Mouse (Mus musculus): ENCODE results near the gene Zcwpw1. TPM values are rescaled to one million over a fixed set of nuclear protein-coding genes. Genes with fewer than 3 reads are reported as not detected.

Gene Zcwpw1
- total and polyA plus RNA-seq, 3 experiments = 11.1 to 16.0 TPM; not detected in 1

GRCm38 (mm10) chr5:137822602-137823001, 35.0 kb downstream of the Zcwpw1 start:
- TF ChIP-seq USF2 (IDR thresholded peaks at IDR 0.05; ENCODE audit: borderline replicate concordance in 1 of 2, insufficient read depth in 1 of 2, low read depth in 1 of 2, low read length in 2 of 2) = no peak
- TF ChIP-seq MXI1 (IDR thresholded peaks at IDR 0.05; ENCODE audit: low read depth, low read length) = no peak
- no peak for TF ChIP-seq EP300 (IDR thresholded peaks at IDR 0.05; ENCODE audit: low read depth in 1 of 2, low read length in 2 of 2)
- TF ChIP-seq MAFK (IDR thresholded peaks at IDR 0.05; ENCODE audit: borderline replicate concordance, low read depth, low read length) = no peak
- no peak for TF ChIP-seq MAZ (IDR thresholded peaks at IDR 0.05; ENCODE audit: low read depth, low read length)
- no peak for TF ChIP-seq JUND (IDR thresholded peaks at IDR 0.05; ENCODE audit: low read depth, low read length)
- no peak for TF ChIP-seq USF1 (IDR thresholded peaks at IDR 0.05; ENCODE audit: low read depth, low read length)
- no peak for TF ChIP-seq GABPA (IDR thresholded peaks at IDR 0.05; ENCODE audit: low read depth, low read length)
- TF ChIP-seq ZNF384 (IDR thresholded peaks at IDR 0.05; ENCODE audit: low read depth, low read length) = no peak
- no peak for TF ChIP-seq E2F4 (IDR thresholded peaks at IDR 0.05; ENCODE audit: borderline replicate concordance, low read depth, low read length)
- TF ChIP-seq MYC (IDR thresholded peaks at IDR 0.05; ENCODE audit: low read depth, low read length) = no peak
- TF ChIP-seq TBP (IDR thresholded peaks at IDR 0.05; ENCODE audit: low read depth, low read length) = no peak
- no peak for TF ChIP-seq ZKSCAN1 (IDR thresholded peaks at IDR 0.05; ENCODE audit: low read depth, low read length)
- no peak for TF ChIP-seq MEF2A (IDR thresholded peaks at IDR 0.05; ENCODE audit: extremely low read depth, insufficient replicate concordance, low read depth, low read length, poor library complexity, severe bottlenecking)
- TF ChIP-seq NELFE (IDR thresholded peaks at IDR 0.05; ENCODE audit: low read depth, low read length) = no peak
- TF ChIP-seq MYB (IDR thresholded peaks at IDR 0.05; ENCODE audit: low read depth, low read length) = no peak
- Histone ChIP-seq H3K27me3 (ENCODE audit: control insufficient read depth in 1 of 2, insufficient read depth in 2 of 2, low read length in 2 of 2) (no peaks in the 10 kb centered on the region), H3K4me3 (ENCODE audit: control insufficient read depth in 1 of 2, insufficient read depth in 1 of 2, low read depth in 2 of 2, low read length in 2 of 2) (no peak overlapping the region), H3K9ac (ENCODE audit: control insufficient read depth, low read depth, low read length, poor library complexity, severe bottlenecking) (no peak overlapping the region), H3K36me3 (ENCODE audit: control insufficient read depth in 1 of 2, insufficient read depth in 2 of 2, low read length in 2 of 2) (no peaks in the 10 kb centered on the region; a peak in 2 of 4 replicates), H3K9me3 (replicated peaks; ENCODE audit: insufficient read depth, low read length) (no peaks in the 10 kb centered on the region), H3K4me1 (ENCODE audit: control insufficient read depth in 1 of 2, insufficient read depth in 2 of 2, low read length in 2 of 2) (no peaks in the 10 kb centered on the region), H3K27ac (ENCODE audit: control insufficient read depth, low read depth, low read length) (no peak overlapping the region), H3K79me2 (ENCODE audit: control insufficient read depth, insufficient read depth, low read length, poor library complexity) (no peaks in the 10 kb centered on the region)
- DNase-seq (ENCODE audit: low read depth, low spot score) = no peak

GRCm38 (mm10) chr5:137823455-137824045, 36.0 kb downstream of the Zcwpw1 start:
- Histone ChIP-seq H3K4me1 (ENCODE audit: control insufficient read depth in 1 of 2, insufficient read depth in 2 of 2, low read length in 2 of 2) (no peaks in the 10 kb centered on the region), H3K4me3 (ENCODE audit: control insufficient read depth in 1 of 2, insufficient read depth in 1 of 2, low read depth in 2 of 2, low read length in 2 of 2) (no peak overlapping the region), H3K36me3 (ENCODE audit: control insufficient read depth in 1 of 2, insufficient read depth in 2 of 2, low read length in 2 of 2) (no peaks in the 10 kb centered on the region; a peak in 2 of 4 replicates), H3K27ac (ENCODE audit: control insufficient read depth, low read depth, low read length) (no peak overlapping the region), H3K9ac (ENCODE audit: control insufficient read depth, low read depth, low read length, poor library complexity, severe bottlenecking) (no peak overlapping the region), H3K27me3 (ENCODE audit: control insufficient read depth in 1 of 2, insufficient read depth in 2 of 2, low read length in 2 of 2) (no peaks in the 10 kb centered on the region), H3K9me3 (replicated peaks; ENCODE audit: insufficient read depth, low read length) (no peaks in the 10 kb centered on the region), H3K79me2 (ENCODE audit: control insufficient read depth, insufficient read depth, low read length, poor library complexity) (no peaks in the 10 kb centered on the region)
- no peak for DNase-seq (ENCODE audit: low read depth, low spot score)
- TF ChIP-seq GATA1 (IDR thresholded peaks at IDR 0.05; ENCODE audit: low read depth, low read length) (no peak), ZMIZ1 (IDR thresholded peaks at IDR 0.05; ENCODE audit: low read depth, low read length) (no peak), MYC (IDR thresholded peaks at IDR 0.05; ENCODE audit: low read depth, low read length) (no peak), MYB (IDR thresholded peaks at IDR 0.05; ENCODE audit: low read depth, low read length) (no peak), ZKSCAN1 (IDR thresholded peaks at IDR 0.05; ENCODE audit: low read depth, low read length) (no peak), NRF1 (IDR thresholded peaks at IDR 0.05; ENCODE audit: insufficient read depth, low read depth, low read length, poor library complexity, severe bottlenecking) (no peak), POLR2AphosphoS2 (IDR thresholded peaks at IDR 0.05; ENCODE audit: low read length) (no peak), RCOR1 (IDR thresholded peaks at IDR 0.05; ENCODE audit: low read depth, low read length) (no peak), USF1 (IDR thresholded peaks at IDR 0.05; ENCODE audit: low read depth, low read length) (no peak), POLR2A (IDR thresholded peaks at IDR 0.05; ENCODE audit: control insufficient read depth in 1 of 2, insufficient read depth in 1 of 2, low read depth in 1 of 2, low read length in 2 of 2, poor library complexity in 1 of 2) (no peak)
